Mouse (Mus musculus) layer of hippocampus, postnatal 10 days (tissue): Measurements from ENCODE around the gene Pdcd1lg2. TPM values are rescaled to one million over a fixed set of nuclear protein-coding genes. Genes with fewer than 3 reads are reported as not detected.

Experiments used
- total RNA-seq, 2 experiments: library from RNA; stranded (reverse); gene quantifications; 2 replicates each; pipeline ENCODE4 v1.2.3; 2021

The Pdcd1lg2 gene
- total RNA-seq, 2 experiments from 2014 or later = 0.50 TPM; not detected in 1

Other genes with a start within 250 kb of the Pdcd1lg2 start
- gene Jak2, start 159.1 kb upstream of the Pdcd1lg2 start, total RNA-seq = 10 to 100 TPM; 31.9 to 32.1 TPM
- gene Insl6, start 85.6 kb upstream of the Pdcd1lg2 start, total RNA-seq = under 1 TPM in 1 of 2 experiments, not detected in 1; 0.51 TPM
- gene Rln1, start 76.2 kb upstream of the Pdcd1lg2 start, total RNA-seq = 1 to 10 TPM; 2.1 to 2.4 TPM
- 10 to 100 TPM; 33.3 to 33.9 TPM for gene Plgrkt, start 43.5 kb upstream of the Pdcd1lg2 start, total RNA-seq
- gene Cd274, start 43.5 kb upstream of the Pdcd1lg2 start, total RNA-seq = 1 to 10 TPM; 1.1 to 1.6 TPM
- gene Ric1, start 111.4 kb downstream of the Pdcd1lg2 start, total RNA-seq = 10 to 100 TPM; 44.0 to 49.7 TPM
- gene Ermp1, start 237.5 kb downstream of the Pdcd1lg2 start, total RNA-seq = 10 to 100 TPM; 45.5 to 52.0 TPM